Comparison of ENCODE assay signal across 20 mouse cellular contexts in the genomic region with DNA sequence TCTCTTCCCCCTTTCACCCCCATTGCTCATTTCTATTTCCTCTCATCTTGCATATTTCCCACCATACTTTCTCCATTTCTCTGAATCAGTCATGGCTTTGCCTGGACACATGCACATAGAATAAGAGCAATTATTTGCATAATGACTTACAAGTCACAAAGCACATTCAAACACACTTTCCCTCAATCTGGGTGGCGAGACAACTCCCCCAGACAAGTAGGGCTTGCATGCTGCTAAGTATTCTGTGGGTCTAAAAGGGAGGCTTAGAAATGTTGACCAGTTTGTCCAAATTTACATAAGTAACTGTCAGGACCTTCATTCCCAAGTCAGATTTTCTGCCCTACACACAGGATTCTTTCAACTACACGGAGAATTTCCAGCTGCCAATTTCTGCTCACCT.
DNase-seq lines count a peak whose midpoint lies in the region; ATAC-seq lines count a peak whose summit lies in the region.
"Had no signal": no experiment of that assay in that cellular context is flagged by ENCODE, and none has a peak within 500 bp of the region (broad histone marks: within the 10 kb centered on the region; RNA-seq: fewer than 3 reads in every experiment).

No protein-coding gene starts in this region.

- ATAC-seq in forebrain, embryonic 12.5 days (ENCODE audit: low FRiP score) = peak; percentile 47; the same call in 1 of the 2 replicates
- ATAC-seq in forebrain, embryonic 16.5 days = peak; percentile 47
- peak; percentile 53 for ATAC-seq in hindbrain, embryonic 16.5 days
- ATAC-seq in midbrain, embryonic 16.5 days = no peak; the same call in none of the 2 replicates
- ATAC-seq in granulocyte monocyte progenitor cell, adult 5-6 weeks (replicated peaks; ENCODE audit: poor library complexity, severe bottlenecking) = no peak
- ATAC-seq: liver, embryonic 12.5 days; Patski had no signal

- peaks cover 19% of the 10 kb centered on the region for H3K4me1 ChIP-seq in forebrain, embryonic 12.5 days
- peaks cover 14% of the 10 kb centered on the region for H3K4me1 ChIP-seq in forebrain, embryonic 16.5 days (replicated peaks; ENCODE audit: control insufficient read depth, insufficient read depth, low read length)
- peaks cover 12% of the 10 kb centered on the region for H3K4me1 ChIP-seq in hindbrain, embryonic 16.5 days (ENCODE audit: control insufficient read depth, insufficient read depth, low read depth, low read length)
- peaks cover 19% of the 10 kb centered on the region for H3K4me1 ChIP-seq in midbrain, embryonic 16.5 days (ENCODE audit: control insufficient read depth, insufficient read depth, low read length)
- H3K4me1 ChIP-seq: embryonic facial prominence, embryonic 13.5 days; heart, embryonic 15.5 days; liver, embryonic 12.5 days had no signal

- DNase-seq in gastrocnemius, postnatal 25 days = no peak
- DNase-seq in kidney, adult 11 months = no peak
- no peak for DNase-seq in right cerebral cortex, postnatal 25 days
- DNase-seq: adrenal gland, postnatal 36 days; cerebellum, adult 2 months; heart, adult 2 months; kidney, adult 9 months; lung, postnatal 4 days had no signal

- H3K9ac ChIP-seq in forebrain, embryonic 12.5 days = no peak overlapping the region
- no peak overlapping the region for H3K9ac ChIP-seq in forebrain, embryonic 16.5 days (replicated peaks; ENCODE audit: low read depth, low read length)
- no peak overlapping the region for H3K9ac ChIP-seq in hindbrain, embryonic 16.5 days (ENCODE audit: low read depth, low read length)
- H3K9ac ChIP-seq in midbrain, embryonic 16.5 days (ENCODE audit: low read depth, low read length) = no peak overlapping the region
- H3K9ac ChIP-seq: embryonic facial prominence, embryonic 13.5 days; heart, embryonic 15.5 days; liver, embryonic 12.5 days; lung, embryonic 14.5 days had no signal

- H3K27me3 ChIP-seq in forebrain, embryonic 12.5 days = no peaks in the 10 kb centered on the region
- no peaks in the 10 kb centered on the region for H3K27me3 ChIP-seq in forebrain, embryonic 16.5 days (replicated peaks; ENCODE audit: control insufficient read depth, insufficient read depth, low read length)
- no peaks in the 10 kb centered on the region for H3K27me3 ChIP-seq in hindbrain, embryonic 16.5 days (replicated peaks; ENCODE audit: control insufficient read depth, insufficient read depth, low read length)
- H3K27me3 ChIP-seq in midbrain, embryonic 16.5 days (ENCODE audit: control insufficient read depth, insufficient read depth, low read depth, low read length) = no peaks in the 10 kb centered on the region
- H3K27me3 ChIP-seq: embryonic facial prominence, embryonic 13.5 days; heart, embryonic 15.5 days; liver, embryonic 12.5 days; Patski had no signal

- peak overlapping the region; percentile 71 for H3K27ac ChIP-seq in forebrain, embryonic 12.5 days
- H3K27ac ChIP-seq in forebrain, embryonic 16.5 days (ENCODE audit: low read length) = peak overlapping the region; percentile 86
- peak overlapping the region; percentile 48; the same call in 1 of the 2 replicates for H3K27ac ChIP-seq in hindbrain, embryonic 16.5 days (ENCODE audit: low read depth, low read length)
- H3K27ac ChIP-seq in midbrain, embryonic 16.5 days (ENCODE audit: low read length) = peak overlapping the region; percentile 86
- H3K27ac ChIP-seq: embryonic facial prominence, embryonic 13.5 days; heart, adult 2 months; heart, embryonic 15.5 days; limb, embryonic 10.5 days; liver, embryonic 12.5 days; stomach, postnatal 0 days had no signal

- no peak overlapping the region for H3K4me3 ChIP-seq in forebrain, embryonic 12.5 days (replicated peaks)
- no peak overlapping the region for H3K4me3 ChIP-seq in forebrain, embryonic 16.5 days (replicated peaks; ENCODE audit: low read length)
- no peak overlapping the region for H3K4me3 ChIP-seq in hindbrain, embryonic 16.5 days (ENCODE audit: low read length)
- no peak overlapping the region for H3K4me3 ChIP-seq in midbrain, embryonic 16.5 days (ENCODE audit: low read depth, low read length)
- H3K4me3 ChIP-seq: embryonic facial prominence, embryonic 13.5 days; heart, adult 2 months; heart, embryonic 15.5 days; limb, embryonic 10.5 days; liver, embryonic 12.5 days had no signal

- H3K36me3 ChIP-seq in forebrain, embryonic 12.5 days (replicated peaks) = no peaks in the 10 kb centered on the region
- H3K36me3 ChIP-seq in forebrain, embryonic 16.5 days (ENCODE audit: control insufficient read depth, insufficient read depth) = no peaks in the 10 kb centered on the region
- no peaks in the 10 kb centered on the region for H3K36me3 ChIP-seq in hindbrain, embryonic 16.5 days (ENCODE audit: control insufficient read depth, insufficient read depth, low read length)
- no peaks in the 10 kb centered on the region for H3K36me3 ChIP-seq in midbrain, embryonic 16.5 days (ENCODE audit: control insufficient read depth, insufficient read depth, low read length)
- H3K36me3 ChIP-seq: embryonic facial prominence, embryonic 13.5 days; heart, embryonic 15.5 days; limb, embryonic 10.5 days; liver, embryonic 12.5 days had no signal

- 23% methylated on average over 2 of the region's 2 CpGs for WGBS in forebrain, embryonic 12.5 days
- WGBS in forebrain, embryonic 16.5 days = 32% methylated on average over 2 of the region's 2 CpGs
- 21% methylated on average over 2 of the region's 2 CpGs for whole genome bisulfite sequencing in hindbrain, embryonic 16.5 days
- 11% methylated on average over 2 of the region's 2 CpGs for WGBS in midbrain, embryonic 16.5 days

- peak overlapping the region; percentile 24 for H3K4me2 ChIP-seq in forebrain, embryonic 12.5 days
- peak overlapping the region; percentile 28 for H3K4me2 ChIP-seq in forebrain, embryonic 16.5 days (ENCODE audit: low read length)
- H3K4me2 ChIP-seq in hindbrain, embryonic 16.5 days (ENCODE audit: low read length) = no peak overlapping the region
- H3K4me2 ChIP-seq in midbrain, embryonic 16.5 days (ENCODE audit: low read length) = peak overlapping the region; percentile 45; the same call in 1 of the 2 replicates
- H3K4me2 ChIP-seq: embryonic facial prominence, embryonic 13.5 days; heart, embryonic 15.5 days; liver, embryonic 12.5 days; lung, embryonic 14.5 days had no signal

- no peaks in the 10 kb centered on the region for H3K9me3 ChIP-seq in forebrain, embryonic 12.5 days
- H3K9me3 ChIP-seq in forebrain, embryonic 16.5 days (ENCODE audit: control insufficient read depth, low read length) = no peaks in the 10 kb centered on the region
- H3K9me3 ChIP-seq in hindbrain, embryonic 16.5 days (ENCODE audit: control insufficient read depth, low read length) = no peaks in the 10 kb centered on the region
- no peaks in the 10 kb centered on the region for H3K9me3 ChIP-seq in midbrain, embryonic 16.5 days (replicated peaks; ENCODE audit: control insufficient read depth, low read length, poor library complexity, severe bottlenecking)
- H3K9me3 ChIP-seq: embryonic facial prominence, embryonic 13.5 days; heart, embryonic 15.5 days; limb, embryonic 10.5 days; liver, embryonic 12.5 days had no signal

Comparison
In these comparisons a context has a peak if more than half of its experiments do, and no peak if none do; other contexts are left out.
1. ATAC-seq: peak in forebrain, embryonic 12.5 days (single experiment), forebrain, embryonic 16.5 days (single experiment) and hindbrain, embryonic 16.5 days (single experiment); none in midbrain, embryonic 16.5 days (single experiment) and granulocyte monocyte progenitor cell, adult 5-6 weeks (single experiment).
2. Peak in every context shown above with its lines, with median percentiles within 50 percentile points of each other: H3K27ac ChIP-seq.